Mouse (Mus musculus) gastrocnemius, postnatal 4 days (tissue): Measurements from ENCODE around the gene Nup214. TPM values are rescaled to one million over a fixed set of nuclear protein-coding genes. Genes with fewer than 3 reads are reported as not detected.

Experiments used
- DNase-seq, 2 experiments: peaks; one replicate each; pipeline ENCODE4 v3.0.0; 2021 to 2022; ENCODE audit warnings: low spot score in 2 of 2, mixed read lengths in 2 of 2
- total RNA-seq, 2 experiments: library from RNA; stranded (reverse); gene quantifications; 2 replicates each; pipeline ENCODE4 v1.2.3; 2021

Gene Nup214
- total RNA-seq, 2 experiments from 2014 or later: 38.9 to 43.3 TPM

GRCm38 (mm10) chr2:32065371-32065791, 91.1 kb downstream of the Nup214 start:
- no peak for DNase-seq

GRCm38 (mm10) chr2:32066005-32066404, 91.8 kb downstream of the Nup214 start:
- DNase-seq: no peak

GRCm38 (mm10) chr2:32068811-32069607, 94.8 kb downstream of the Nup214 start:
- DNase-seq: no peak

GRCm38 (mm10) chr2:32070747-32071146, 96.5 kb downstream of the Nup214 start:
- DNase-seq: no peak

GRCm38 (mm10) chr2:32074404-32074803, 100.2 kb downstream of the Nup214 start:
- DNase-seq: no peak

GRCm38 (mm10) chr2:32075368-32075767, 101.1 kb downstream of the Nup214 start:
- no peak for DNase-seq

- no peak for DNase-seq
Measured at GRCm38 (mm10) chr2:32077744-32078143, 103.5 kb downstream of the Nup214 start.

GRCm38 (mm10) chr2:32078522-32078921, 104.3 kb downstream of the Nup214 start:
- DNase-seq: peak in 1 of 2 experiments; percentile 35

GRCm38 (mm10) chr2:32079191-32079725, 105.0 kb downstream of the Nup214 start:
- DNase-seq: peak in 1 of 2 experiments; percentile 36

- no peak for DNase-seq
Measured at GRCm38 (mm10) chr2:32080681-32081080, 106.4 kb downstream of the Nup214 start.

GRCm38 (mm10) chr2:32081296-32081929, 107.2 kb downstream of the Nup214 start:
- DNase-seq: no peak

GRCm38 (mm10) chr2:32082229-32082628, 108.0 kb downstream of the Nup214 start:
- DNase-seq: no peak

GRCm38 (mm10) chr2:32083159-32084011, 109.1 kb downstream of the Nup214 start:
- peak in 1 of 2 experiments; percentile 47 for DNase-seq

GRCm38 (mm10) chr2:32084111-32084871, 110.1 kb downstream of the Nup214 start, which contains the start of gene Fam78a:
Gene Fam78a, minus strand, starts transcription at chr2:32084857.
- DNase-seq: peak in 1 of 2 experiments; percentile 46

GRCm38 (mm10) chr2:32084872-32085199, 110.6 kb downstream of the Nup214 start:
- no peak for DNase-seq

GRCm38 (mm10) chr2:32085231-32085630, 111.0 kb downstream of the Nup214 start:
- DNase-seq: no peak

- DNase-seq: no peak
Measured at GRCm38 (mm10) chr2:32087606-32088005, 113.4 kb downstream of the Nup214 start.

GRCm38 (mm10) chr2:32088372-32088981, 114.2 kb downstream of the Nup214 start:
- DNase-seq: peak in 1 of 2 experiments; percentile 48

- DNase-seq: no peak
Measured at GRCm38 (mm10) chr2:32089606-32090005, 115.4 kb downstream of the Nup214 start.

- DNase-seq: no peak
Measured at GRCm38 (mm10) chr2:32090145-32090544, 115.9 kb downstream of the Nup214 start.
